Mouse (Mus musculus): Measurements from ENCODE around the gene Gm20425. TPM values are rescaled to one million over a fixed set of nuclear protein-coding genes. Genes with fewer than 3 reads are reported as not detected.

Gene Gm20425
- polyA plus RNA-seq (2016; fragmentation: Nextera tagmentation; extraction: Ambion mirVana): 3.3 and 4.5 TPM in 2 replicates

GRCm38 (mm10) chr9:103230151-103230951 is at the start of gene Gm20425, which contains the start of gene Trf:
TSS of gene Gm20425 (minus strand) at chr9:103230307.
TSS of gene Trf (minus strand) at chr9:103230444.
- H3K4me2 ChIP-seq: peak within 1 kb of the TSS; percentile 15; the same call in 1 of the 2 replicates
- 0 out of 2 replicates have a peak, but pooled peaks have one; percentile 27 for ATAC-seq (ENCODE audit: low FRiP score)
- H3K36me3 ChIP-seq (replicated peaks): no peaks in the 10 kb centered on the region
- peaks cover 4% of the 10 kb centered on the region for H3K4me1 ChIP-seq
- 67% methylated on average over 28 of the region's 29 CpGs for WGBS
- H3K9me3 ChIP-seq: no peaks in the 10 kb centered on the region
- H3K27ac ChIP-seq: no peak within 1 kb of the TSS
- H3K9ac ChIP-seq: peak within 1 kb of the TSS; percentile 17; the same call in 1 of the 2 replicates
- H3K4me3 ChIP-seq (replicated peaks): no peak within 1 kb of the TSS
- H3K27me3 ChIP-seq: no peaks in the 10 kb centered on the region

DNA sequence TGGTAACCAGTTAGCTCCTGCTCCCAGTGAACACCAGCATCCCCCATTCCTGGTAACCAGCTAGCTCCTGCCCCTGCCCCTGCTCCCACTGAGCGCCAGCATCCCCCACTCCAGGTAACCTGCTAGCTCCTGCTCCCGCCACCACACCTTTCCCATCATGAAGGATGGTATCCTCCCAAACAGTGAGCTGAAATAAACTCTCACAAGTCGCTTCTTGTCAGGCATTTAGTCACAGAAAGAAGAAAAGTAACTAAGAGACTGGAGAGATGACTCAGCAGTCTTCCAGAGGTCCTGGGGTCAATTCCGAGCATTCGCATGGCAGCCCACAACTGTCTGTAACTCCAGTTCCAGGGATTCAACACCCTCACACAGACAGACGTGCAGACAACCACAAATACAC is 46.8 kb upstream of the Gm20425 start:
- Histone ChIP-seq H3K4me3 (replicated peaks) (no peak overlapping the region), H3K4me1 (no peaks in the 10 kb centered on the region), H3K9me3 (no peaks in the 10 kb centered on the region), H3K27me3 (no peaks in the 10 kb centered on the region), H3K36me3 (replicated peaks) (no peaks in the 10 kb centered on the region), H3K4me2 (no peak overlapping the region), H3K9ac (no peak overlapping the region), H3K27ac (no peak overlapping the region)
- WGBS: 89% methylated on average over 6 of the region's 6 CpGs
- no peak for ATAC-seq (ENCODE audit: low FRiP score)

DNA sequence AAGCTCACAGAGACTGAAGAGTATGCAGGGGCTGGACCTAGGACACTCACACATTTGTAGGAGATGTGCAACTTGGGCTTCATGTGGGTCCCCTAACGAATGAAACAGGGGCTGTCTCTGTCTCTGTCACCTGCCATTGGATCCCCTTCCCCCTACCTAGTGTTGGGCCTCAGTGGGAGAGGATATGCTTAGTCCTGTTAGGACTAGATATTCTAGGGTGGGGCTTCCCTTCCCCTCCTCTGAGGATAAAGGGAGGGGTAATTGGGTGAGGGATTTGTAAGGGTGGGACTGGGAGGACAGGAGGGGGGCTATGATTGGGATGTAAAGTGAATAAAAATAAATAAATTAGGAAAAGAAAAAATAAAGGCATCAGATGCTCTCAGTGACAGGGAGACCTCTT is 45.6 kb upstream of the Gm20425 start:
- ATAC-seq (ENCODE audit: low FRiP score): no peak
- H3K4me1 ChIP-seq: no peaks in the 10 kb centered on the region
- no peak overlapping the region for H3K4me3 ChIP-seq (replicated peaks)
- no peak overlapping the region for H3K27ac ChIP-seq
- no peak overlapping the region for H3K9ac ChIP-seq
- no peak overlapping the region for H3K4me2 ChIP-seq
- WGBS: 82% methylated on average over 1 of the region's 1 CpGs
- no peaks in the 10 kb centered on the region for H3K36me3 ChIP-seq (replicated peaks)
- no peaks in the 10 kb centered on the region for H3K9me3 ChIP-seq
- no peaks in the 10 kb centered on the region for H3K27me3 ChIP-seq

- Histone ChIP-seq H3K9me3 (no peaks in the 10 kb centered on the region), H3K27ac (no peak overlapping the region), H3K36me3 (replicated peaks) (no peaks in the 10 kb centered on the region), H3K9ac (no peak overlapping the region), H3K4me2 (no peak overlapping the region), H3K4me1 (no peaks in the 10 kb centered on the region), H3K4me3 (replicated peaks) (no peak overlapping the region), H3K27me3 (no peaks in the 10 kb centered on the region)
- no peak for ATAC-seq (ENCODE audit: low FRiP score)
- 89% methylated on average over 8 of the region's 8 CpGs for WGBS
These were observed 44.7 kb upstream of the Gm20425 start for GRCm38 (mm10) chr9:103274819-103275218.

DNA sequence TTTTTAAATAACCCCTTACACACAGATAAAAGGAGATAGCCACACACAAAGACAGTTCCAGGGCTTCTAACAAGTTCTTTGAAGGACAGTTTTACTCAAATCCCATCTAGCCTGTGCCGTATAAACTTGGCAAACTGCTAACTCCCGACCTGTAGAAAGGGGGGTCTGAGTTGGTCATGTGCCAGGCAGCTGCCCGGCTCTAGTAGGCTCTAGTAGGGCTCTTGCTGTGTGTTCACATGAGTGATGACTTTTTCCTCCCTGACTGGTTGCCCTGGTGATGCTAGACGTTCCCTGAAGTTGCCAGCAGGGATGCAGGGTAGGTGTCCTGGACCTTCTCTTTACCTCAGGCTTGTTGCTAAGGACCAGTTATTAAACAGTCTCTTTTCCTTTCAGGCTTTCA is 41.0 kb upstream of the Gm20425 start:
- Histone ChIP-seq H3K9ac (no peak overlapping the region), H3K27ac (no peak overlapping the region), H3K9me3 (no peaks in the 10 kb centered on the region), H3K36me3 (replicated peaks) (no peaks in the 10 kb centered on the region), H3K4me3 (replicated peaks) (no peak overlapping the region), H3K27me3 (no peaks in the 10 kb centered on the region), H3K4me2 (no peak overlapping the region), H3K4me1 (no peaks in the 10 kb centered on the region)
- ATAC-seq (ENCODE audit: low FRiP score): no peak
- WGBS: 52% methylated on average over 4 of the region's 4 CpGs

- no peak overlapping the region for H3K27ac ChIP-seq
- no peak overlapping the region for H3K4me3 ChIP-seq (replicated peaks)
- H3K9ac ChIP-seq: no peak overlapping the region
- no peaks in the 10 kb centered on the region for H3K9me3 ChIP-seq
- H3K4me1 ChIP-seq: no peaks in the 10 kb centered on the region
- no peak overlapping the region for H3K4me2 ChIP-seq
- no peak for ATAC-seq (ENCODE audit: low FRiP score)
- WGBS: 91% methylated on average over 4 of the region's 4 CpGs
- no peaks in the 10 kb centered on the region for H3K36me3 ChIP-seq (replicated peaks)
- H3K27me3 ChIP-seq: no peaks in the 10 kb centered on the region
These were observed 35.7 kb upstream of the Gm20425 start for GRCm38 (mm10) chr9:103265778-103266177.

DNA sequence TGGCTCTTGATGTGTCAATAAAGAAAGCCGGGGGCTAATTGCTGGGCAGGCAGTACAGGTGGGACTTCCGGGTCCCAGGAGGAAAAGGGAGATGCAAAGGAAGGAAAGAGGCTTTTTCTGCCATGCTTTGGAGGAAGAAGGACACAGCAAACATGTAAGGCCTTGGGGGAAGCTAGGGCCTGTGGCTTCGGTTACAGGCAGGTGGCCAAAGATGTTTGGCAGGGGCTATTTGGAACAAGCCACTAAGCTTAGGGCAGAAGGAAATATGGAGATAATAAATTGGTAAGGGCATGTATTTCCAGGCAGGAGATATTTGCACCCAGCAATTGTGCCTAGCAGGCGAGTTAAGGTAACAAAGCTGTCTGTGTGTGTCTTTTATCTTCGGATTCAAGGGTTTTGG is 22.8 kb upstream of the Gm20425 start:
- Histone ChIP-seq H3K9me3 (0 out of 2 replicates have a peak, but pooled peaks cover 4% of the 10 kb centered on the region), H3K4me2 (no peak overlapping the region), H3K4me1 (no peaks in the 10 kb centered on the region), H3K27ac (no peak overlapping the region), H3K9ac (no peak overlapping the region), H3K4me3 (replicated peaks) (no peak overlapping the region), H3K36me3 (replicated peaks) (no peaks in the 10 kb centered on the region), H3K27me3 (no peaks in the 10 kb centered on the region)
- ATAC-seq (ENCODE audit: low FRiP score): no peak
- 88% methylated on average over 5 of the region's 5 CpGs for WGBS

DNA sequence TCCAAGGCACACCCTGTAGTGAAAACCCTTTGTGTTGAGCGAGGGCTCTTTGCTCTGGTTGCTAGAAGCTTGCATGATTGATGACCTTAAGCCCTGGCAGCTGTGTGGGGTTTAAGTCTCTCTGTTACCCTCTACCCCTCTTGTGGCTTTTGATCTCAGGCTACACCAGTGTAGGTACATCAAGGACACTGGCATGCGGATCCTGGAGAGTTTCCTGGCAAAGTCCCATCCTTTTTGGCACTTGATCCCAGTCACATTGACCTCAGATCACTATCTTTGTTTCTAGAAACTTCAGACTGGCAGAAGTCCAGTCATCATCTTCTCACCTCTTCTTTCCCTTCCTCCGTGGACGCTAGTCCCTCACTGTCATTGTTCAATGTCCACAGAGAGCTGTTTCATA is 18.5 kb upstream of the Gm20425 start:
- Histone ChIP-seq H3K36me3 (replicated peaks) (no peaks in the 10 kb centered on the region), H3K4me3 (replicated peaks) (no peak overlapping the region), H3K9ac (no peak overlapping the region), H3K9me3 (0 out of 2 replicates have a peak, but pooled peaks cover 3% of the 10 kb centered on the region), H3K27ac (no peak overlapping the region), H3K4me2 (no peak overlapping the region), H3K27me3 (no peaks in the 10 kb centered on the region), H3K4me1 (no peaks in the 10 kb centered on the region)
- 62% methylated on average over 4 of the region's 4 CpGs for WGBS
- no peak for ATAC-seq (ENCODE audit: low FRiP score)

GRCm38 (mm10) chr9:103246526-103247168 is 16.5 kb upstream of the Gm20425 start:
- ATAC-seq (ENCODE audit: low FRiP score): no peak
- Histone ChIP-seq H3K36me3 (replicated peaks) (no peaks in the 10 kb centered on the region), H3K4me1 (no peaks in the 10 kb centered on the region), H3K4me3 (replicated peaks) (no peak overlapping the region), H3K4me2 (no peak overlapping the region), H3K27me3 (no peaks in the 10 kb centered on the region), H3K9me3 (no peaks in the 10 kb centered on the region), H3K9ac (no peak overlapping the region), H3K27ac (no peak overlapping the region)
- 85% methylated on average over 8 of the region's 8 CpGs for WGBS

DNA sequence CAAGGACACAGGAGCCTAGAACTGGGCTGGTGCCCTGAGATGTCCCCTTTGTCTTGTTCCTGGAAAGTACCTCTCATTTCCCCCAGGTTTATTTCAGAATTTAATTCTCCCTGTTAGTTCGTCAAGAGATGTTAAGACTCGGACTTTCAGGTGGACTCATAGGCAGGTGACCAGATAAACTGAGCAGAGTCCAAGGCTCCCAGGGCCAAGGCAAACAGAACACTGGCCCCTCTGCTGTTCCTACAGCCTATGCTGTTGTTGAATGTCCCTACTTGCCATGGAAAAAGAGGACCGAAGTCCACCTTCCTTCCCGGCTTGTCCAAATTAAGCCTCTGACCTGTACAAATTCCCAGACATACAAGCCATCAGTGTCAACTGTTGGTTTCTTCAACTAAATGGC is 13.5 kb upstream of the Gm20425 start:
- H3K4me3 ChIP-seq (replicated peaks): no peak overlapping the region
- no peak overlapping the region for H3K9ac ChIP-seq
- no peak for ATAC-seq (ENCODE audit: low FRiP score)
- H3K27me3 ChIP-seq: no peaks in the 10 kb centered on the region
- no peak overlapping the region for H3K27ac ChIP-seq
- H3K36me3 ChIP-seq (replicated peaks): no peaks in the 10 kb centered on the region
- no peaks in the 10 kb centered on the region for H3K9me3 ChIP-seq
- no peaks in the 10 kb centered on the region for H3K4me1 ChIP-seq
- no peak overlapping the region for H3K4me2 ChIP-seq
- 98% methylated on average over 4 of the region's 4 CpGs for WGBS

DNA sequence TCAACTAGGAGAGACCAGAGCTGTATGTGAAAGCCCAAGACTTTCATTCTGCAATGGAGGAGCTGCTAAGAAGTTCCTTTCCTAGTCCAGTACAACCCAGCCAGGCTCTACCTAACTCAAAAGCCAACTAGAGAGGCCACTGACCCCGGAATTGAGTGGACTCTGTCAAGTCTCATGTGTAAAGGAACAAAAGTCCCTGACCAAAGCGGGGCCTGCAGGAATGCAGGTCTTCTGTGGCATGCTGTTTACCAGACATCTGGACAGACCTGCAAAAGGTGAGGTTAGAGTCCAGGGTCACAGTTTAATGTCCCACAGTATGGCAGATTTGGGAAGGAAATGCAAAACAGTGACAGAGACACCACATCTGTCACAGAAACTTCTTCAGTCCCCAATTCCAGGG is 11.1 kb upstream of the Gm20425 start:
- Histone ChIP-seq H3K4me2 (no peak overlapping the region), H3K9ac (no peak overlapping the region), H3K27ac (no peak overlapping the region), H3K36me3 (replicated peaks) (no peaks in the 10 kb centered on the region), H3K9me3 (no peaks in the 10 kb centered on the region), H3K4me3 (replicated peaks) (no peak overlapping the region), H3K4me1 (no peaks in the 10 kb centered on the region), H3K27me3 (no peaks in the 10 kb centered on the region)
- ATAC-seq (ENCODE audit: low FRiP score): no peak
- WGBS: 83% methylated on average over 2 of the region's 2 CpGs

DNA sequence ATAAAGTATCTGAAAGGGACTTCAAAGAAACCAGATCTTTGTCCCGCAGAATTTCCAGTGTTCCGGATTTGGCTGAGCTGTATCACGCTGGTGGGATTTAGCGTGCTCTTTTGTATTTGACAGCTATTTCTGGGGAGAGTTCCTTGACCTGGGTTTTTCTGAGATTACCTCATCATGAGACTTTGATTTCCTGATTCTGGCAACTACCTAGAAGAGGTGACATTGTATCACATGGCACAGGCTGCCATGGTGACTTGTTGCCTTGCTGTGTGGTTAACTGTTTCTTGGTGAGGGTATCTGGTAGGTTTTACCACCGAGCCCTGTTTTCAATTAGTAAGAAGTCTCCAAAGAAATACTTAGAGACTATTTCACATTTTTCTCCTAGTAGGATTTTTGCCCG is 9.4 kb upstream of the Gm20425 start:
- no peak overlapping the region for H3K4me2 ChIP-seq
- ATAC-seq (ENCODE audit: low FRiP score): no peak
- H3K27me3 ChIP-seq: no peaks in the 10 kb centered on the region
- 89% methylated on average over 6 of the region's 6 CpGs for WGBS
- no peaks in the 10 kb centered on the region for H3K9me3 ChIP-seq
- H3K36me3 ChIP-seq (replicated peaks): no peaks in the 10 kb centered on the region
- H3K4me3 ChIP-seq (replicated peaks): no peak overlapping the region
- H3K27ac ChIP-seq: no peak overlapping the region
- no peaks in the 10 kb centered on the region for H3K4me1 ChIP-seq
- H3K9ac ChIP-seq: no peak overlapping the region
